Mouse (Mus musculus) fat pad, adult 2 months (tissue): ENCODE results near the gene Mreg.
"Not testable (repeated sequence)": the region's sequence is repeated elsewhere in the genome, so short reads cannot be mapped to it uniquely, and the experiment has no call there.

Source experiments
- DNase-seq: peaks from one replicate; pipeline ENCODE4 v3.0.0-alpha.2; 2011; ENCODE audit warnings: low read depth, low spot score; ENCODE audit errors: extremely low read depth

The Mreg gene

GRCm38 (mm10) chr1:72227546-72227945, 15.4 kb upstream of the Mreg start:
- DNase-seq = no peak

GRCm38 (mm10) chr1:72226887-72227481, 14.9 kb upstream of the Mreg start:
- DNase-seq = no peak

GRCm38 (mm10) chr1:72226172-72226886, 14.2 kb upstream of the Mreg start:
- DNase-seq = no peak

- DNase-seq = not testable (repeated sequence)
Measured at GRCm38 (mm10) chr1:72225720-72226171, 13.6 kb upstream of the Mreg start.

GRCm38 (mm10) chr1:72225054-72225718, 13.1 kb upstream of the Mreg start:
- no peak for DNase-seq

- DNase-seq = no peak
Measured at GRCm38 (mm10) chr1:72220008-72220407, 7.9 kb upstream of the Mreg start.

GRCm38 (mm10) chr1:72219116-72219515, 7.0 kb upstream of the Mreg start:
- DNase-seq = no peak

- no peak for DNase-seq
Measured at GRCm38 (mm10) chr1:72218626-72219025, 6.5 kb upstream of the Mreg start.

- DNase-seq = no peak
Measured at GRCm38 (mm10) chr1:72216761-72217160, 4.7 kb upstream of the Mreg start.

- DNase-seq = no peak
Measured at GRCm38 (mm10) chr1:72215174-72215573, 3.1 kb upstream of the Mreg start.

GRCm38 (mm10) chr1:72214470-72214961, 2.4 kb upstream of the Mreg start:
- DNase-seq = no peak

GRCm38 (mm10) chr1:72213954-72214353, 1.8 kb upstream of the Mreg start:
- no peak for DNase-seq

GRCm38 (mm10) chr1:72210803-72211679, 1.1 kb downstream of the Mreg start:
- DNase-seq = peak; percentile 97

- no peak for DNase-seq
Measured at GRCm38 (mm10) chr1:72208095-72208494, 4.0 kb downstream of the Mreg start.

- no peak for DNase-seq
Measured at GRCm38 (mm10) chr1:72205113-72205512, 7.0 kb downstream of the Mreg start.

GRCm38 (mm10) chr1:72203204-72203603, 8.9 kb downstream of the Mreg start:
- no peak for DNase-seq

GRCm38 (mm10) chr1:72202705-72203104, 9.4 kb downstream of the Mreg start:
- DNase-seq = no peak

GRCm38 (mm10) chr1:72202068-72202467, 10.0 kb downstream of the Mreg start:
- DNase-seq = no peak

- DNase-seq = no peak
Measured at GRCm38 (mm10) chr1:72201126-72201525, 11.0 kb downstream of the Mreg start.

GRCm38 (mm10) chr1:72198142-72198806, 13.8 kb downstream of the Mreg start:
- DNase-seq = no peak
